Mouse (Mus musculus) cerebellum, adult 11-12 months (tissue): Measurements from ENCODE around the gene Grk6.

Experiments
- DNase-seq: peaks from one replicate; pipeline ENCODE4 v3.0.0; 2022

Grk6 gene

GRCm38 (mm10) chr13:55465830-55466440 lies 21.1 kb downstream of the Grk6 start:
- DNase-seq = no peak

DNA sequence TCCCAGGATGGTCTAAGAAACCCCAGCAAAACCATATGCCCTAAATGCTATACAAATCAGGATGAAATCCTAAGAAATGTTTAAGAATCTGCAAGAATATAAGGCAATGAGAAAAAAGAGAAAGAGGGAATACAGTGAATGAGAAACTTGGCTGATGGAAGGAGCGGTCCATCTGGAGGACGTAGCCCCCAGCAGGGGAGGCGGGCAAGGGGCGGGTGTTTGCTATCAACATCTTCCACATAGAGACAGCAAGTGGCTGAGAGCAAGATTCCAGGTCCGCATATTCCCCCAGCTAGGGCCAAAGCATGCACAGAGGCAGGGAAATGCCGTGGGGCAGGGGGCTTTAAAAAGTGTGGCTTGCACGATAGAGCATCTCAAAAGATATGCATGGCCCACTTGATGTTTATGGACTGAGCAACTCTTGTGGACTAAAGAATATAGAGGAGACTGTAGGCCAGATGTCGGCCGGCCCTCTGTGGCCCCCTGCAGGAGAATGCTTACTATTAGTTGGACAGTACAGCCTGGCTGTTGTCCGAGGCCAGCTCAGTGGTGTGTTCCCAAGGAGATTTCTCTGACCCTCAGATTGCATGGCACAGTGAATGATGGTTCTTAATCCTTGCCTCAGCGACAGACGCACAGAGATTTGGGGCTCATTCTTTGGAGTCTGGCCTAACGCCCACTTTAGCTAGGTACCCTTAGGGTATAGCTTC lies 24.1 kb downstream of the Grk6 start:
- no peak for DNase-seq

DNA sequence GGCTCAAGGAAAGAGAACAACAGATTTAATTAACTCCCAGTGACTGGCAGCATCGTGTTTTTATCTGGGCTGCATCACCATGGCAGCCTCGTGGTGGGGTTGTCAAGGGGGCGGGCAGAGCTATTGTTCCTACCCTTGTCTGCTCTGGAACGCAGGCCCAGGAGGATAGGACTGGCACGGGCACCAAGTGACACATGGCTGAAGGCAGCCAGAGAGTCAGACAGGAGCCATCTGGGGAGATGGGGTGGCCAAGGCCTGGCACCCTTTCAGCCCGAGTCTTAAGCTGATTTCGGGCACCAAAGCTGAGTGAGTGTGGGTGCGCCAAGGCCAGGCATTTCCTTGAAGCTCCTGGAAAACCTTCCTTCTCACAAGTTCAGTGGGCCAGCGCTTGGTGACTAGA lies 25.5 kb downstream of the Grk6 start:
- peak; percentile 89 for DNase-seq

DNA sequence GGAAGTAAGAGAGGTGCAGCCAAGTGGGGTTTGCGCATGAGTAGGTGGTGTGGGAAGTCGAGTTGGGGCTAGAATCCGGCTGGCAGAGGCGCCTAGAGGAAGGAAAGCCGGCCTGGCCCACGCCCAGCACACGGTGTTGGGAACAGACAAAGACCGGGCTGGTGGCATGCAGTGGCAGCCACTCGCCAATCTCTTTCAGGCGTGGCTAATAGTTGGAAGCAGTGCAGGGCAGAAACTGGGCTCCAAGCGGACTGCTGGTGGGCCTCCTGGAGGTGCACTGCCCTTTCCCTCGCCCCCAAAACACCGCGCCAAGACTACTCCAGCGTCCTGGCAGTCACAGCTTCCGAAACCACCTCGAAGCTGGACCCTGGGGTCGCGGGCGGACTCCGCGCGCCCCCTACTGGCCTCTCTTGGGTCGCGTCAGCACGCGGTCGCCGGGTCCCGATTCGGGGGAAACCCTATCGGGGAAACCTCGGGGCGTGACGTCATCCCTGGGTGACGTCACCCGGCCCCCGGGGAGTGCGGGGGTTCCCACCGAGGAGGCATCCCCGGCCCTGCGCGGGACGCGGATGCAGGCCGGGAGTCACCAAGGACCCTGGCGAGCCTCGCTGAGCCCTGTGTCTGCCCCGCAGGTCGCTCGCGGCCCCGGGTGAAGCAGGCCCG lies 26.4 kb downstream of the Grk6 start:
- peak; percentile 84 for DNase-seq

DNA sequence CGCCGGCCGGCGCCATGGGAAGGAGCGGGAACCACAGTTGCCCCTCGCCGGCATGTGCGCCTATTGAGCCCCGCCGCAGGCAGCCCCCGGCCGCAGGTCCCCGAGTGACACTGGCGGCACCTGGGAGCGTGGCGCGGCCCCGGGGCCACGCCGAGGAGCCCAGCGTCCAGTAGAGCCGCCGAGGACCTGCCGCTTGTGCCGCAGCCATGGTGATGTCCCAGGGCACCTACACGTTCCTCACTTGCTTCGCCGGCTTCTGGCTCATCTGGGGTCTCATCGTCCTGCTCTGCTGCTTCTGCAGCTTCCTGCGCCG lies 26.9 kb downstream of the Grk6 start:
- DNase-seq = no peak

GRCm38 (mm10) chr13:55472132-55473022 lies 27.5 kb downstream of the Grk6 start:
- DNase-seq = peak; percentile 73

- DNase-seq = no peak
These were observed 28.4 kb downstream of the Grk6 start for GRCm38 (mm10) chr13:55473076-55473831.

- DNase-seq = no peak
These were observed 29.1 kb downstream of the Grk6 start for GRCm38 (mm10) chr13:55473961-55474360.

- peak; percentile 47 for DNase-seq
These were observed 29.8 kb downstream of the Grk6 start for GRCm38 (mm10) chr13:55474621-55475069.

DNA sequence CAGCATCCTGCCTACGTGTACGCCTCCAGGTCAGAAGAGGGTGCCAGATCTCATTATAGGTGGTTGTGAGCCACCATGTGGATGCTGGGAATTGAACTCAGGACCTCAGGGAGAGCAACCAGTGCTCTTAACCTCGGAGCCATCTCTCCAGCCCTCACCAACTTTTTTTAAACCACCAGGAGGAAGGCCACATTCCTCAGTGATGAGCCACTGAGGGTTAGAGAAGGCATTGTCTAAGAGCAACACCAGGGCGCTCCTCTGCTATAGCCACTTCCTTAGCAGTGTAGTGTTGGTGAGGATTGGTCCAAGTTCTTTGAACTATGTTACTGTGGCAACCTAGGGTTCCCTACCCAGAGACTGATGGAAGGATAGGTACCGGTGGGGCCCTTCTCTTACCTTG lies 30.9 kb downstream of the Grk6 start:
- no peak for DNase-seq

DNA sequence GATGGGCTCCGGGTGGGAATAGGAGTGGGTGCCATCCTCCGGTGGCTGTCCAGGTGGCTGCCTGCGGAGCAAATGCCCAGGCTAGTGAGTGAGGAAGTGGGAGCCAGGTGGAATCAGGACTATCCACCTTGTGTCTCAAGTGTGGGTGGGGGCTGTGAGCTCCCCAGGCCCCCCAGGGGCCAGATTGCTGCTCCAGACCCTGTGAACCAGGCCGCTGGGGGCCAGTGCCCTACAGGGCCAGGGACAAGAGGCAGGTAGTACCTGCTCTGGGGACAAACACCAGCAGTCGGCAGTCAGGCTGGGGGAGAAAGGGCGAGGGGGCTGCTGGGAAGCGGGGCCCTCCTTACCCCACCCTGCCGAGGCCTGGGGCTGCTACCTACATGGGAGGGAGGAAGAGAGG lies 31.4 kb downstream of the Grk6 start:
- DNase-seq = no peak

GRCm38 (mm10) chr13:55477492-55477891 lies 32.6 kb downstream of the Grk6 start:
- DNase-seq = no peak

DNA sequence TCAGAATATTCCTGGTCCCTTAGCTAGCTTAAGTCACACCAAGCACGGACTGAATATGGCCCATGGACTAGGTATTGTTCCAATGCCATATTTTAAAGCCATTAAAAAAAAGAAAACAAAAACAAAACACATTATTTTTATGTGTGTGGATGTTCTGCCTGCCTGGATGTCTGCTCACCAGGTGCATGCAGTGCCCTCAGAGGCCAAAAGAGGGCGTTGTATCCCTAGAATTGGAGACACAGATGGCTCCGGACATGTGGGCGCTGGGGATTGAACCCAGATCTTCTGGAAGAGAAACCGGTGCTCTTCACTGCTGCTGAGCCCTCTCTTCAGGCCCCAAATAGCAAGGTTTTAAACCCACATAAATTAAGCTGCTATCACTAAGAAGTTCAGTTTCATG lies 33.2 kb downstream of the Grk6 start:
- DNase-seq = no peak

- DNase-seq = no peak
These were observed 34.1 kb downstream of the Grk6 start for GRCm38 (mm10) chr13:55479008-55479407.

GRCm38 (mm10) chr13:55479929-55480328 lies 35.1 kb downstream of the Grk6 start:
- DNase-seq = no peak

GRCm38 (mm10) chr13:55482542-55482941 lies 37.7 kb downstream of the Grk6 start:
- no peak for DNase-seq

- no peak for DNase-seq
These were observed 38.2 kb downstream of the Grk6 start for GRCm38 (mm10) chr13:55483071-55483470.

DNA sequence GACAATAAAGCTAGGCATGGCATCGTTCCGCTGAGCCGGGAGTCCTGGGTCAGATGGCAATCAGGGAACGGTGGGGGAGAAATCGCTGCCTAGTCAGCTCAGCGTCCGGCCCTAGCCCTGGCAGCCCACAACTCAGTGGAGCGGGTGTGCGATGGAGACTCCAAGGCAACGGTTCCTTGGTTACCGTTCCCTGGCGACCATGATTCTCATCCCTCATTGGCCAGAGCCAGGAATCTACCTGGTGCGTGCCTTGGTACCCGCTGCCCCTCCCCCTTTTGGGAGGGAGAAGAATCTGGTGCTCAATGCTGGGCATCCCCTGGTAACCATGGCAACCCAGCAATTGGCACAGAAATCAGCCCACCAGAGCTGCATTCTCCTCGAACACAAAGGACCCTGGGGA lies 38.7 kb downstream of the Grk6 start:
- no peak for DNase-seq

DNA sequence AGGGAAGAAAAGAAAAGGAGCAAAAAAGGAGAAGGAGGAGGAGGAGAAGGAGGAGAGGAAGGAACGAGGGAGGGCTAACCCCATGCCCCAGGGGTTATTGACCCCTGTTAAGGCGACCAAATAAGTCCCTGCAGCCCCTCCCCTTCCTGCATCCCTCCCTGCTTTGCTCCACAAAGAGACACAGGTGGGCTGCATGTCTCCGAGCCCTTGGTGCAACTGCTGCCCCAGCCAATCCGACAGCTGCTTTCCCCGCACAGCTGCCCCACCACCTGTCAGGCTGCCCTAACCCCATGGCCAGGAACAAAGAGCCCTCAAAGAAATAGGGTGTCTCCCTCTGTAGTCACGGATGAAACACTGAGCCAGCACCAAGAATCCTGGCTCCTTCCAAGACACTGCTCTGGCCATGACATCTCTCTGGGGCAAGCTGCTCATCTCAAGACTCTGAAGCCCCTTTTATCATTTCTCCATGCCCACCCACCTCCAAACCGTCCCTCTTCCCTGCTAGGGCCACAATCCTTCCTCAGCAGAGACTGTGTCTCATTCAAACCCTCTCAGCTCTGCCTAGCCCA lies 39.7 kb downstream of the Grk6 start:
- DNase-seq = no peak

DNA sequence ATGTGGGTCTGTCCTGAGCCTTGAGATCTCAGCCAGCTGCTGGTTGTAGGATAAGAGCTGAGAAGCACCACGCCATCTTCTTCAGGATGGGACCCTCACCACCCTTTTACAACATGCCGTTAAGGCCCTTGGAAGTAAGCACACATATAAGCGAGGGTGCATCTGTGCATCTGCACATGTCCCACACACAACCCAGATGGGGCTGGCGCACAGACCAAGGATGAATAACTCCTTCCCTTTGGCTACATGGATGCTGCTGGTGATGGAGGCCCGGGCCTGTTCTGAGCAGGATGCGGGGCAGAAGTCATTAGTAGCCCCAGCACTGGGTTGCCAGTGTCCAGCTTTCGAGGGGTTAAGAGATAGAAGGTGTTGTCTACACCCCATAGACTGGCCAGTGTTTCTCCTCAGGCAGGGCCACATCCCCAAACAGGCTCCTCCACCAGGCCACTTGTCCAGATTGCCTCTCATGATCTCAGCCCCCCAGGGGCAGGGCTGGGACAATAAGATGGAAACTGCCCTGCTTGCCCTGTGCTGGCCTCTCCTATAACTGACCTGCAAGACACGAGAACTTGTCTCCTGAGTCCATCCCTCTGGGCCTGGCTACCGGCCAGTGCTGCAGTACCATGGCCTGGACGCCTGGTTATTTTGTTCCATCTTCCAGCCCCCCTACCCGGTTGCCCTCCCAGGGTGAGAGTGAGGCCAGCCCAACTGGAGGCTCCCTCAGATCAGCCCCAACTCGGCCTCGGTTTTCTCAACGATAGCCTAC lies 41.3 kb downstream of the Grk6 start:
- no peak for DNase-seq

DNA sequence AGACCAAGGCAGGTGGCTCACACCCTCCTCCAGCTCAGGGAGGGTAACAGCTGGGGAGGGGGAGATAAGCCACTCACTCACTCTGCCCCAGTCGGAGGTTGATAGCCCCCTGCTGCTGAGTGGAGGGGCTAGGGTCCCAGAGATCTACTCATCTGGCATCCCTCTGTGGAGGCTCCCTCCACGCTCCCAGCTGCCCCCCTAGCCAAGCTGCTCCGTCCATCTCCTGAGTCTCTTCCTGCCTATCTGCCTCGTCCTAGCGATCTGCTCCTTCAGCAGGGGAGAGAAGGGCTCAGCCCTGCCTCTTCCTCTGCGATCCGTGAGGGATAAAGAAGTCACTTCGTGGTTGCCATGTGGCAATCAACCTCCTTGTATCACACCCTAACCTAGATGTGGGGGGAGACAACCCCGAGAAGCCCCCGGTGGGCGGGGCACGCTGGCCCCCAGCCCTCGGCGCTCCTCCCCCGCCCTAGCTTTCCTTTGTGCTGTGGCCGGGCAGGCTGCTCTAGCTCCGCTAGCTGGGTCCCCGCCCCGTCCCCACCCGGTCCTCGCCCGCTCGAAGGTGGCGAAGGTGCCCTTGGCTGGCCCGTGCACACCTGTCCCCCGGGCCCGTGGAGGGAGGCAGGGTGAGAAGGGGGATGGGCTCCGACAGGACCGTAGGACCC lies 42.2 kb downstream of the Grk6 start:
- no peak for DNase-seq
